ENCODE assay signal across 8 mouse cellular contexts in genomic region chr10:29535546-29536260, GRCm38 (mm10). TPM values are rescaled to one million over a fixed set of nuclear protein-coding genes. Genes with fewer than 3 reads are reported as not detected.
DNase-seq lines count a peak whose midpoint lies in the region; ATAC-seq lines count a peak whose summit lies in the region.

Rspo3 (minus strand) TSS chr10:29535867.

- H3K9me3 ChIP-seq in heart, embryonic 11.5 days (replicated peaks; ENCODE audit: control insufficient read depth, low read length) = no peaks in the 10 kb centered on the region
- H3K9me3 ChIP-seq in liver, embryonic 15.5 days (replicated peaks) = no peaks in the 10 kb centered on the region

- DNase-seq in urinary bladder, adult 2 months (ENCODE audit: low spot score) = peak; percentile 26
- no peak for DNase-seq in urinary bladder, postnatal 10 days (ENCODE audit: low spot score)
- peak; percentile 23 for DNase-seq in embryo, embryonic 11.5 days (ENCODE audit: low read depth, low spot score)
- DNase-seq in kidney, postnatal 14 days = peak; percentile 47
- peak; percentile 28 for DNase-seq in ovary, postnatal 10 days (ENCODE audit: low spot score)

- peak within 1 kb of the TSS; percentile 69 for H3K4me3 ChIP-seq in heart, embryonic 11.5 days (ENCODE audit: low read depth, low read length)
- peak within 1 kb of the TSS; percentile 46 for H3K4me3 ChIP-seq in liver, embryonic 15.5 days (replicated peaks)

- peaks cover 15% of the 10 kb centered on the region for H3K27me3 ChIP-seq in heart, embryonic 11.5 days (ENCODE audit: control insufficient read depth, insufficient read depth, low read length)
- H3K27me3 ChIP-seq in liver, embryonic 15.5 days = peaks cover 53% of the 10 kb centered on the region

- H3K9ac ChIP-seq in heart, embryonic 11.5 days (ENCODE audit: low read depth, low read length) = peak within 1 kb of the TSS; percentile 74
- no peak within 1 kb of the TSS for H3K9ac ChIP-seq in liver, embryonic 15.5 days

- H3K36me3 ChIP-seq in heart, embryonic 11.5 days (ENCODE audit: control insufficient read depth, insufficient read depth, low read length) = no peaks in the 10 kb centered on the region
- no peaks in the 10 kb centered on the region for H3K36me3 ChIP-seq in liver, embryonic 15.5 days (replicated peaks)

- 0 out of 2 replicates have a peak, but pooled peaks cover 2% of the 10 kb centered on the region for H3K4me1 ChIP-seq in heart, embryonic 11.5 days (ENCODE audit: control insufficient read depth, insufficient read depth, low read length)
- 0 out of 2 replicates have a peak, but pooled peaks cover 2% of the 10 kb centered on the region for H3K4me1 ChIP-seq in liver, embryonic 15.5 days (replicated peaks)

- ATAC-seq in heart, embryonic 11.5 days (replicated peaks; ENCODE audit: insufficient number of reproducible peaks, low FRiP score, low TSS enrichment) = peak; percentile 67; the same call in 1 of the 2 replicates
- ATAC-seq in liver, embryonic 15.5 days (ENCODE audit: insufficient read depth) = no peak
- no peak for ATAC-seq in inflammation-experienced regulatory T-cells, adult 6 months

- WGBS in heart, embryonic 11.5 days (ENCODE audit: insufficient replicate concordance) = under 1% methylated on average over 43 of the region's 44 CpGs
- WGBS in liver, embryonic 15.5 days (ENCODE audit: insufficient replicate concordance) = 2% methylated on average over 43 of the region's 44 CpGs

- H3K4me2 ChIP-seq in heart, embryonic 11.5 days = peak within 1 kb of the TSS; percentile 97
- peak within 1 kb of the TSS; percentile 64 for H3K4me2 ChIP-seq in liver, embryonic 15.5 days

- no peak within 1 kb of the TSS; the same call in 1 of the 2 replicates for H3K27ac ChIP-seq in heart, embryonic 11.5 days (ENCODE audit: low read depth, low read length)
- H3K27ac ChIP-seq in liver, embryonic 15.5 days (replicated peaks) = no peak within 1 kb of the TSS

RNA-seq across cellular contexts. Expression of gene Rspo3, which starts in this region (rescaled TPM):
- polyA plus RNA-seq in urinary bladder, adult 2 months (2012; rRNA removed) = 3.3 and 3.6 TPM in 2 replicates
- polyA plus RNA-seq in heart, embryonic 11.5 days (2014; fragmentation: Nextera tagmentation; extraction: Ambion mirVana) = 20.4 and 21.6 TPM in 2 replicates
- 1.6 and 1.8 TPM in 2 replicates for polyA plus RNA-seq in liver, embryonic 15.5 days (2015; fragmentation: Nextera tagmentation; extraction: Ambion mirVana)
- not detected for polyA plus RNA-seq in inflammation-experienced regulatory T-cells, adult 6 months (2017; shearing (Covaris generic))
